Mouse (Mus musculus): ENCODE results near the gene Igsf9. TPM values are rescaled to one million over a fixed set of nuclear protein-coding genes. Genes with fewer than 3 reads are reported as not detected.

Gene Igsf9
- polyA plus RNA-seq, 1 experiment, result 40.6 TPM

- Histone ChIP-seq H3K27ac (ENCODE audit: insufficient read depth, low read length) (no peak overlapping the region), H3K36me3 (ENCODE audit: control insufficient read depth, insufficient read depth, low read length, poor library complexity, severe bottlenecking) (no peaks in the 10 kb centered on the region), H3K27me3 (ENCODE audit: control insufficient read depth, insufficient read depth, low read length, poor library complexity, severe bottlenecking) (no peaks in the 10 kb centered on the region), H3K4me3 (ENCODE audit: low read depth, low read length) (no peak overlapping the region), H3K9me3 (replicated peaks; ENCODE audit: control insufficient read depth, insufficient read depth, low read length, poor library complexity, severe bottlenecking) (no peaks in the 10 kb centered on the region), H3K4me1 (ENCODE audit: control insufficient read depth, insufficient read depth, low read length) (no peaks in the 10 kb centered on the region), H3K9ac (ENCODE audit: low read depth, poor library complexity, severe bottlenecking) (no peak overlapping the region)
- no peak for TF ChIP-seq POLR2A (IDR thresholded peaks at IDR 0.05; ENCODE audit: insufficient read depth, low read length)
- TF ChIP-seq CTCF (IDR thresholded peaks at IDR 0.05; ENCODE audit: low read depth, low read length), result no peak
- no peak for TF ChIP-seq EP300 (IDR thresholded peaks at IDR 0.05; ENCODE audit: insufficient read depth, low read depth, low read length)
These were observed 53.5 kb downstream of the Igsf9 start for GRCm38 (mm10) chr1:172535116-172535515.

- H3K9me3 ChIP-seq (replicated peaks; ENCODE audit: control insufficient read depth, insufficient read depth, low read length, poor library complexity, severe bottlenecking), result no peaks in the 10 kb centered on the region
- no peaks in the 10 kb centered on the region for H3K4me1 ChIP-seq (ENCODE audit: control insufficient read depth, insufficient read depth, low read length)
- H3K27ac ChIP-seq (ENCODE audit: insufficient read depth, low read length), result no peak overlapping the region
These were observed 58.2 kb downstream of the Igsf9 start for GRCm38 (mm10) chr1:172539827-172540226.

GRCm38 (mm10) chr1:172540283-172540820 lies 58.8 kb downstream of the Igsf9 start:
- H3K27me3 ChIP-seq (ENCODE audit: control insufficient read depth, insufficient read depth, low read length, poor library complexity, severe bottlenecking), result no peaks in the 10 kb centered on the region
- H3K9ac ChIP-seq (ENCODE audit: low read depth, poor library complexity, severe bottlenecking), result no peak overlapping the region
- no peaks in the 10 kb centered on the region for H3K9me3 ChIP-seq (replicated peaks; ENCODE audit: control insufficient read depth, insufficient read depth, low read length, poor library complexity, severe bottlenecking)
- H3K4me3 ChIP-seq (ENCODE audit: low read depth, low read length), result no peak overlapping the region
- H3K27ac ChIP-seq (ENCODE audit: insufficient read depth, low read length), result no peak overlapping the region
- no peaks in the 10 kb centered on the region for H3K4me1 ChIP-seq (ENCODE audit: control insufficient read depth, insufficient read depth, low read length)
- H3K36me3 ChIP-seq (ENCODE audit: control insufficient read depth, insufficient read depth, low read length, poor library complexity, severe bottlenecking), result no peaks in the 10 kb centered on the region
- TF ChIP-seq POLR2A (IDR thresholded peaks at IDR 0.05; ENCODE audit: insufficient read depth, low read length) (no peak), EP300 (IDR thresholded peaks at IDR 0.05; ENCODE audit: insufficient read depth, low read depth, low read length) (no peak), CTCF (IDR thresholded peaks at IDR 0.05; ENCODE audit: low read depth, low read length) (no peak)

More at GRCm38 (mm10) chr1:172539827-172540226, 58.2 kb downstream of the Igsf9 start:
- Histone ChIP-seq H3K36me3 (ENCODE audit: control insufficient read depth, insufficient read depth, low read length, poor library complexity, severe bottlenecking) (no peaks in the 10 kb centered on the region), H3K4me3 (ENCODE audit: low read depth, low read length) (no peak overlapping the region), H3K27me3 (ENCODE audit: control insufficient read depth, insufficient read depth, low read length, poor library complexity, severe bottlenecking) (no peaks in the 10 kb centered on the region), H3K9ac (ENCODE audit: low read depth, poor library complexity, severe bottlenecking) (no peak overlapping the region)
- no peak for TF ChIP-seq EP300 (IDR thresholded peaks at IDR 0.05; ENCODE audit: insufficient read depth, low read depth, low read length)
- TF ChIP-seq POLR2A (IDR thresholded peaks at IDR 0.05; ENCODE audit: insufficient read depth, low read length), result no peak
- TF ChIP-seq CTCF (IDR thresholded peaks at IDR 0.05; ENCODE audit: low read depth, low read length), result no peak

DNA sequence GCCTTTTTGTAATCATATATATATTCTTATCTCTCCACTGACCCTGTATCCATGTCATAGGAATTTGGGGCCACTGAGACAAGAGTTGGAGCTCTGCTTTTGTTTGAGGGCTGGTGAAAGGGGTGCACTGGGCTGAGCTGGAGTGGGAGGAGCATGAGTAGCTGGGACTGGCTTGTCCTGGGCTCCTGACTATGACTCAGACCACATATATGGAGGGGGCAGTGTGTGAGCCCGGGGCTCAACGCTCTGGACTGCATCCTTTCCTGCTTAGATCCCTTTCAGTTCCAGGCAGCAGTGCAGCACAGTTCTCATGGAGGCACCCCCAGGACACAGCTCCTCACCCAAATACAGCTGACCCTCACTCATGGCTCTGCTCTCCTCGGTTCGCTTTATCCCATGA lies 64.5 kb downstream of the Igsf9 start:
- no peak for TF ChIP-seq CTCF (IDR thresholded peaks at IDR 0.05; ENCODE audit: low read depth, low read length)
- no peak for TF ChIP-seq EP300 (IDR thresholded peaks at IDR 0.05; ENCODE audit: insufficient read depth, low read depth, low read length)
- TF ChIP-seq POLR2A (IDR thresholded peaks at IDR 0.05; ENCODE audit: insufficient read depth, low read length), result no peak
- no peak overlapping the region for H3K9ac ChIP-seq (ENCODE audit: low read depth, poor library complexity, severe bottlenecking)
- no peak overlapping the region for H3K27ac ChIP-seq (ENCODE audit: insufficient read depth, low read length)
- no peaks in the 10 kb centered on the region for H3K36me3 ChIP-seq (ENCODE audit: control insufficient read depth, insufficient read depth, low read length, poor library complexity, severe bottlenecking)
- no peaks in the 10 kb centered on the region for H3K27me3 ChIP-seq (ENCODE audit: control insufficient read depth, insufficient read depth, low read length, poor library complexity, severe bottlenecking)
- no peaks in the 10 kb centered on the region for H3K4me1 ChIP-seq (ENCODE audit: control insufficient read depth, insufficient read depth, low read length)
- H3K9me3 ChIP-seq (replicated peaks; ENCODE audit: control insufficient read depth, insufficient read depth, low read length, poor library complexity, severe bottlenecking), result no peaks in the 10 kb centered on the region
- H3K4me3 ChIP-seq (ENCODE audit: low read depth, low read length), result no peak overlapping the region

Other genes with a start within 250 kb of the Igsf9 start
- not detected in 2 replicates for gene Atp1a4, start 223.4 kb upstream of the Igsf9 start, polyA plus RNA-seq (2011; ENCODE audit: insufficient read depth, insufficient read length, low read depth, missing spikeins)
- 35.4 and 35.8 TPM in 2 replicates for gene Igsf8, start 220.1 kb upstream of the Igsf9 start, polyA plus RNA-seq (2011; ENCODE audit: insufficient read depth, insufficient read length, low read depth, missing spikeins)
- gene Atp1a2, start 183.7 kb upstream of the Igsf9 start, polyA plus RNA-seq (2011; ENCODE audit: insufficient read depth, insufficient read length, low read depth, missing spikeins), result 2.1 and 2.6 TPM in 2 replicates
- not detected in 2 replicates for gene Kcnj9, start 152.5 kb upstream of the Igsf9 start, polyA plus RNA-seq (2011; ENCODE audit: insufficient read depth, insufficient read length, low read depth, missing spikeins)
- gene Kcnj10, start 140.6 kb upstream of the Igsf9 start, polyA plus RNA-seq (2011; ENCODE audit: insufficient read depth, insufficient read length, low read depth, missing spikeins), result 1.0 and 1.3 TPM in 2 replicates
- 19.9 and 21.2 TPM in 2 replicates for gene Pigm, start 105.2 kb upstream of the Igsf9 start, polyA plus RNA-seq (2011; ENCODE audit: insufficient read depth, insufficient read length, low read depth, missing spikeins)
- 0.46 and 0.85 TPM in 2 replicates for gene Slamf9, start 6.4 kb upstream of the Igsf9 start, polyA plus RNA-seq (2011; ENCODE audit: insufficient read depth, insufficient read length, low read depth, missing spikeins)
- gene Tagln2, start 18.3 kb downstream of the Igsf9 start, polyA plus RNA-seq (2011; ENCODE audit: insufficient read depth, insufficient read length, low read depth, missing spikeins), result 269 and 312 TPM in 2 replicates
- 2.1 and 2.3 TPM in 2 replicates for gene Cfap45, start 39.0 kb downstream of the Igsf9 start, polyA plus RNA-seq (2011; ENCODE audit: insufficient read depth, insufficient read length, low read depth, missing spikeins)
- 0.37 TPM in 1 of 2 replicates, not detected in the other for gene Vsig8, start 74.2 kb downstream of the Igsf9 start, polyA plus RNA-seq (2011; ENCODE audit: insufficient read depth, insufficient read length, low read depth, missing spikeins)
- not detected in 2 replicates for gene Slamf8, start 108.8 kb downstream of the Igsf9 start, polyA plus RNA-seq (2011; ENCODE audit: insufficient read depth, insufficient read length, low read depth, missing spikeins)
- gene Fcrl6, start 120.8 kb downstream of the Igsf9 start, polyA plus RNA-seq (2011; ENCODE audit: insufficient read depth, insufficient read length, low read depth, missing spikeins), result not detected in 2 replicates
- gene Dusp23, start 151.2 kb downstream of the Igsf9 start, polyA plus RNA-seq (2011; ENCODE audit: insufficient read depth, insufficient read length, low read depth, missing spikeins), result 0.64 and 2.4 TPM in 2 replicates
- not detected in 2 replicates for gene Crp, start 216.3 kb downstream of the Igsf9 start, polyA plus RNA-seq (2011; ENCODE audit: insufficient read depth, insufficient read length, low read depth, missing spikeins)